Mouse (Mus musculus) E14TG2a.4 (cell line): ENCODE measurements around the gene Mzf1.

Source experiments
- CTCF ChIP-seq: conservative IDR thresholded peaks from 2 replicates; pipeline ENCODE4 v1.5.1; 2014; ENCODE audit warnings: low read length
- POU5F1 ChIP-seq: IDR thresholded peaks from 2 replicates; pipeline ENCODE4 v1.6.1; 2014; ENCODE audit warnings: low read length, borderline replicate concordance

DNA sequence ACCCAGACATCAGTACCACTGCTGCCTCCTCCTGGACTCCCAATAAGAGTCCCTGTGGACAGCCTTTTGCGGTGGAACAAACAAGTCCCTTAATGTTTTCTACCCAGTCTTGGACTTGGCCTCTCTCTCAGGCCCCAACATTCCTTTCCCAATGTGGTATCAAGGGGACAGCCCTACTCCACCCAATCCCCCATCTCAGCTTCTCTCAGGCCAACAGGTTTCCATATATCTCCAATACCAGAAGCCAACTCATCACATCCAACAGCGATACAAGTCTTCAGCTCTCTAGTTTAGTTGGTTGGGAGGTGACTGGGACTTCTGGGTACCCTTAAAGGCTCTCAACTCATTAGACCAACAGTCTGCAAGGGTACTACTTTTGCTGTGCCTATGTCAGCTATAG, 1.1 kb downstream of the Mzf1 start:
- TF ChIP-seq CTCF (no peak), POU5F1 (no peak)
